ENCODE assay signal across 29 mouse cellular contexts in genomic region chr2:34880054-34880453, GRCm38 (mm10). TPM values are rescaled to one million over a fixed set of nuclear protein-coding genes. Genes with fewer than 3 reads are reported as not detected.
DNase-seq lines count a peak whose midpoint lies in the region; ATAC-seq and TF ChIP-seq lines count a peak whose summit lies in the region.
"Had no signal": no experiment of that assay in that cellular context is flagged by ENCODE, and none has a peak within 500 bp of the region (broad histone marks: within the 10 kb centered on the region; RNA-seq: fewer than 3 reads in every experiment).

No protein-coding gene starts in this region.

- no peaks in the 10 kb centered on the region for H3K4me1 ChIP-seq in heart, adult 2 months (ENCODE audit: control insufficient read depth, insufficient read depth, low read length)
- H3K4me1 ChIP-seq in kidney, adult 2 months (ENCODE audit: control insufficient read depth, insufficient read depth, low read length), result peaks cover 11% of the 10 kb centered on the region
- H3K4me1 ChIP-seq in kidney, embryonic 15.5 days, result peaks cover 4% of the 10 kb centered on the region
- H3K4me1 ChIP-seq: embryonic facial prominence, embryonic 13.5 days; embryonic facial prominence, embryonic 15.5 days; forebrain, embryonic 12.5 days had no signal

- no peak overlapping the region for H3K27ac ChIP-seq in heart, adult 2 months
- H3K27ac ChIP-seq in kidney, adult 2 months (ENCODE audit: insufficient read depth, low read depth, low read length), result no peak overlapping the region
- no peak overlapping the region for H3K27ac ChIP-seq in kidney, embryonic 15.5 days
- H3K27ac ChIP-seq: embryonic facial prominence, embryonic 13.5 days; embryonic facial prominence, embryonic 15.5 days; forebrain, embryonic 10.5 days; forebrain, embryonic 12.5 days had no signal

- ATAC-seq in kidney, embryonic 15.5 days (replicated peaks; ENCODE audit: low FRiP score), result no peak
- ATAC-seq: forebrain, embryonic 14.5 days had no signal

- peak; percentile 49 for DNase-seq in heart, adult 11 months
- no peak for DNase-seq in heart, adult 2 months
- DNase-seq in kidney, adult 2 months, result peak; percentile 64
- DNase-seq in kidney, adult 18-20 months, result no peak
- DNase-seq in kidney, adult 9 months, result peak; percentile 61
- DNase-seq in kidney, postnatal 36 days, result peak; percentile 58 to 64
- no peak for DNase-seq in kidney, postnatal 14 days
- DNase-seq: adrenal gland, adult 2 months; adrenal gland, postnatal 10 days; adrenal gland, postnatal 25 days; B cell, adult 2 months; cerebellum, adult 11 months; cerebellum, adult 18-20 months; cerebellum, adult 8-10 months; cerebellum, adult 9-11 months; cerebellum, postnatal 14 days; cerebellum, postnatal 36 days; embryo, embryonic 11 days had no signal

- TF ChIP-seq CTCF in heart, adult 2 months (IDR thresholded peaks at IDR 0.05), result no peak
- no peak for TF ChIP-seq CTCF in kidney, adult 2 months (conservative IDR thresholded peaks at IDR 0.05; ENCODE audit: insufficient read depth, insufficient read length, low read depth, low read length)

- no peak overlapping the region for H3K4me3 ChIP-seq in heart, adult 2 months
- H3K4me3 ChIP-seq in kidney, adult 2 months (ENCODE audit: insufficient read depth, low read depth, low read length), result no peak overlapping the region
- H3K4me3 ChIP-seq in kidney, embryonic 15.5 days (replicated peaks), result no peak overlapping the region
- H3K4me3 ChIP-seq: embryonic facial prominence, embryonic 13.5 days; embryonic facial prominence, embryonic 15.5 days; erythroblast, embryonic 14.5 days; forebrain, embryonic 10.5 days; forebrain, embryonic 12.5 days had no signal

- H3K36me3 ChIP-seq in heart, adult 2 months (ENCODE audit: control insufficient read depth, insufficient read depth, low read length), result no peaks in the 10 kb centered on the region
- H3K36me3 ChIP-seq in kidney, adult 2 months (ENCODE audit: control insufficient read depth, insufficient read depth, low read length), result no peaks in the 10 kb centered on the region; the same call in 1 of the 2 replicates
- no peaks in the 10 kb centered on the region for H3K36me3 ChIP-seq in kidney, embryonic 15.5 days
- H3K36me3 ChIP-seq: embryonic facial prominence, embryonic 13.5 days; embryonic facial prominence, embryonic 15.5 days; forebrain, embryonic 10.5 days; forebrain, embryonic 12.5 days had no signal

- no peaks in the 10 kb centered on the region for H3K79me2 ChIP-seq in heart, adult 2 months (replicated peaks; ENCODE audit: control insufficient read depth, insufficient read depth, low read length)

- intact Hi-C loops in heart, adult 2 months (cut with DNase I), result no loop called here

- no peak for TF ChIP-seq POLR2A in heart, adult 2 months (IDR thresholded peaks at IDR 0.05; ENCODE audit: insufficient read depth, low read depth, low read length)
- TF ChIP-seq POLR2A in kidney, adult 2 months (IDR thresholded peaks at IDR 0.05; ENCODE audit: low read depth, low read length), result no peak

- no peak overlapping the region for H3K9ac ChIP-seq in heart, adult 2 months (ENCODE audit: low read depth, low read length)
- H3K9ac ChIP-seq in kidney, embryonic 15.5 days, result no peak overlapping the region
- H3K9ac ChIP-seq: embryonic facial prominence, embryonic 13.5 days; embryonic facial prominence, embryonic 15.5 days; forebrain, embryonic 12.5 days had no signal

- 78% methylated on average over 10 of the region's 10 CpGs for WGBS in heart, adult 2 months
- 72% methylated on average over 10 of the region's 10 CpGs for whole genome bisulfite sequencing in kidney, adult 2 months
- 85% methylated on average over 10 of the region's 10 CpGs for WGBS in kidney, embryonic 15.5 days

- no peaks in the 10 kb centered on the region for H3K9me3 ChIP-seq in kidney, embryonic 15.5 days (replicated peaks)
- H3K9me3 ChIP-seq: embryonic facial prominence, embryonic 13.5 days; embryonic facial prominence, embryonic 15.5 days; forebrain, embryonic 10.5 days; forebrain, embryonic 12.5 days had no signal

- no peak for TF ChIP-seq EP300 in heart, adult 2 months (IDR thresholded peaks at IDR 0.05; ENCODE audit: insufficient read depth, low read depth, low read length)

- no peak overlapping the region for H3K4me2 ChIP-seq in kidney, embryonic 15.5 days
- H3K4me2 ChIP-seq: embryonic facial prominence, embryonic 13.5 days; embryonic facial prominence, embryonic 15.5 days; forebrain, embryonic 12.5 days had no signal

- no peaks in the 10 kb centered on the region for H3K27me3 ChIP-seq in heart, adult 2 months (ENCODE audit: control insufficient read depth, insufficient read depth, low read length)
- no peaks in the 10 kb centered on the region for H3K27me3 ChIP-seq in kidney, adult 2 months (replicated peaks; ENCODE audit: control insufficient read depth, insufficient read depth, low read length)
- no peaks in the 10 kb centered on the region for H3K27me3 ChIP-seq in kidney, embryonic 15.5 days

RNA-seq across cellular contexts. Expression of gene Psmd5, which starts 5.3 kb away (rescaled TPM):
- total RNA-seq in heart, adult 2 months (2021), result 10 to 100 TPM; 11.3 to 12.9 TPM
- 8.1 and 13.8 TPM in 2 replicates for polyA plus RNA-seq in heart, adult 2 months (2012; rRNA removed)
- 29.7 and 31.7 TPM in 2 replicates for polyA plus RNA-seq in kidney, adult 2 months (2012; rRNA removed)
- polyA plus RNA-seq in kidney, embryonic 15.5 days (2015; fragmentation: Nextera tagmentation; extraction: Ambion mirVana), result 116 and 128 TPM in 2 replicates

RNA-seq across cellular contexts. Expression of gene Cutal, which starts 5.9 kb away (rescaled TPM):
- total RNA-seq in heart, adult 2 months (2021), result under 1 TPM; 0.37 to 0.61 TPM
- polyA plus RNA-seq in heart, adult 2 months (2012; rRNA removed), result 1.7 and 2.9 TPM in 2 replicates
- polyA plus RNA-seq in kidney, adult 2 months (2012; rRNA removed), result 208 and 340 TPM in 2 replicates
- polyA plus RNA-seq in kidney, embryonic 15.5 days (2015; fragmentation: Nextera tagmentation; extraction: Ambion mirVana), result 10.1 and 10.9 TPM in 2 replicates
- total RNA-seq: common myeloid progenitor, adult 5-6 weeks; MEL had no signal
- polyA plus RNA-seq: embryonic facial prominence, embryonic 15.5 days; erythroblast, embryonic 14.5 days; forebrain, embryonic 12.5 days had no signal

RNA-seq across cellular contexts. Expression of gene Phf19, which starts 33.8 kb away (rescaled TPM):
- total RNA-seq in heart, adult 2 months (2021), result 1 to 10 TPM in 1 of 2 experiments, under 1 TPM in 1; 0.76 to 1.1 TPM
- 0.80 and 0.91 TPM in 2 replicates for polyA plus RNA-seq in heart, adult 2 months (2012; rRNA removed)
- polyA plus RNA-seq in kidney, adult 2 months (2012; rRNA removed), result 0.60 and 0.66 TPM in 2 replicates
- polyA plus RNA-seq in kidney, embryonic 15.5 days (2015; fragmentation: Nextera tagmentation; extraction: Ambion mirVana), result 24.6 and 26.3 TPM in 2 replicates

RNA-seq across cellular contexts. Expression of gene Gm34653, which starts 47.2 kb away (rescaled TPM):
- not detected for total RNA-seq in heart, adult 2 months (2021)
- polyA plus RNA-seq in heart, adult 2 months (2012; rRNA removed), result not detected in 2 replicates
- 0.07 TPM in 1 of 2 replicates, not detected in the other for polyA plus RNA-seq in kidney, adult 2 months (2012; rRNA removed)
- 0.16 TPM in 1 of 2 replicates, not detected in the other for polyA plus RNA-seq in kidney, embryonic 15.5 days (2015; fragmentation: Nextera tagmentation; extraction: Ambion mirVana)
- total RNA-seq: adrenal gland, adult 2 months; adrenal gland, postnatal 10 days; adrenal gland, postnatal 25 days; common myeloid progenitor, adult 5-6 weeks had no signal
- polyA plus RNA-seq: adrenal gland, adult 2 months; brain, embryonic 14.5 days; embryonic facial prominence, embryonic 11.5 days; erythroblast, embryonic 14.5 days; forebrain, embryonic 10.5 days; forebrain, embryonic 12.5 days; forebrain, embryonic 14.5 days had no signal

RNA-seq across cellular contexts. Expression of gene Fbxw2, which starts 53.9 kb away (rescaled TPM):
- 10 to 100 TPM; 40.2 to 45.3 TPM for total RNA-seq in heart, adult 2 months (2021)
- polyA plus RNA-seq in heart, adult 2 months (2012; rRNA removed), result 29.5 and 49.2 TPM in 2 replicates
- 29.4 and 34.1 TPM in 2 replicates for polyA plus RNA-seq in kidney, adult 2 months (2012; rRNA removed)
- 79.3 and 82.0 TPM in 2 replicates for polyA plus RNA-seq in kidney, embryonic 15.5 days (2015; fragmentation: Nextera tagmentation; extraction: Ambion mirVana)

Comparison
In these comparisons a context has a peak if more than half of its experiments do, and no peak if none do; other contexts are left out.
1. DNase-seq: peak in heart, adult 11 months (single experiment), kidney, adult 2 months (single experiment), kidney, adult 9 months (single experiment) and kidney, postnatal 36 days (2 of 2); none in heart, adult 2 months (0 of 2), kidney, adult 18-20 months (single experiment) and kidney, postnatal 14 days (single experiment).
2. RNA of gene Cutal, which starts 5.9 kb away (polyA plus RNA-seq): 208 to 340 TPM in kidney, adult 2 months; 10.1 to 10.9 TPM in kidney, embryonic 15.5 days and 1.7 to 2.9 TPM in heart, adult 2 months; every median in the first group is over 10 times any median in the second.
3. RNA of gene Phf19, which starts 33.8 kb away (polyA plus RNA-seq): 24.6 to 26.3 TPM in kidney, embryonic 15.5 days; 0.80 to 0.91 TPM in heart, adult 2 months and 0.60 to 0.66 TPM in kidney, adult 2 months; every median in the first group is over 10 times any median in the second.